Mouse (Mus musculus) kidney, postnatal 25 days (tissue): ENCODE data around the gene Adamtsl2.

ENCODE experiments used
- DNase-seq, 2 experiments: peaks; one replicate each; pipeline ENCODE4 v3.0.0; 2021; ENCODE audit warnings: mixed read lengths in 2 of 2

The Adamtsl2 gene

DNA sequence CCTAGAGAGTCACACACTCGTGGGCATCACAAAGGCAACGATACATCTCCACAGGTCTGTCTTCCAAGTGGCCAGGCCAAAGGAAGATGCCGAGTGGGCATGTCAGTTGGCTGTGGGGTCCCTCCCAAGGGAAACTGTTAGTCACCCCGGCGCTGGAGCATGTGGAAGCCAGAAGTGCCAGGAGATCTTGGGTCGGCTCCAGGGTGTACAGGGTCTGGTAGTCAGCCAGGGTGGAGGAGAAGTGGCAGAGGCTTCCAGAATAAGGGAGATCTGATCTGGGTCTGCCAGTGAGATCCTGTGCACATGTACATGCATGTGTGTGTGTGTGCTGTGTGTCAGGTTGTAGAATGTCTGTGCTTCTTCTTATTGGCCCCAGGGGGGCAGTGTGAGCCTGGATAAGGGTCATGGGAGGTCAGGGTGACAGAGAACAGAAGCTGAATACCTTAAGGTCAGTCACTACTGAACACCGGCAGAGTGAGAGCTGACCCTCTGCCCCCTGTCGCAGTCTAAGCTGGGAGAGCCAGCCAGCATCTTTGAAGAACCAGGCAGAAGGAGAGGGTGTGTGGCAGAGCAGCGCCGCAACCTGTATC is 1.4 kb upstream of the Adamtsl2 start:
- peak in 1 of 2 experiments; percentile 46 for DNase-seq

- peak in 1 of 2 experiments; percentile 34 for DNase-seq
Measured at GRCm38 (mm10) chr2:27078312-27078711, 867 bp upstream of the Adamtsl2 start.

GRCm38 (mm10) chr2:27079649-27080048 is 470 bp downstream of the Adamtsl2 start:
- peak; percentile 77 to 82 for DNase-seq

DNA sequence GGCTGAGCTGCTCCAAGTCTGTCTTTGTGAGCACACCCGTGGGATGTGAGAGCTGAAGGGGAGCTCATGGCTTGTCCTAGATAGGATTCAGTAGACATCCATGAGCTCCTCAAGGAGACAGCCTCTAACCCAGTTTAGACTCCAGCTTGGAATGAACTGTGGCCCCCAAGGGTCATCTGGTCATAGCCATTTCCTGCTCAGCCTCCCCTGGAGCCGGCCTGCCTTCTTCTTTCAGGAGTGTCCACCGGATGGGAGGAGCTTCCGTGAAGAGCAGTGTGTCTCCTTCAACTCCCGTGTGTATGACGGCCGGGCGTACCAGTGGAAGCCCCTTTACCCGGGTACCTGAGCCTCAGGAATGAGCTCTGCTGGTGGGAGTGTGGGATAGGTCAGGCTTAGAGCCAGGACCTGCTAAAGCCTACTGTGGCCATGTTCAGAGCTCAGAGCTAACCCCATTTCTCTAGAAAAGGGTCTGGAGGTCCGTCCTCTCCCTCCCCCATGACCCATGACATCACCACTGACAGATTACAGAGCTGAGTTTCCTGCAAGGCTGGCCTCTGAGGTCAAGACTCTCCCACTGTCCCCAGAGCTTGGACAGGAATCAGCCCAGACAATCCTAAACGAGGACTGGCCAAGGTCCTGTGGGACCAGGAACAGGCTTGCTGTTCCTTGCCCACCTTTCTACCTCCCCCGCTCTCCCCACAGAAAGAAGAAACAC is 4.7 kb downstream of the Adamtsl2 start:
- DNase-seq: peak; percentile 72 to 86

DNA sequence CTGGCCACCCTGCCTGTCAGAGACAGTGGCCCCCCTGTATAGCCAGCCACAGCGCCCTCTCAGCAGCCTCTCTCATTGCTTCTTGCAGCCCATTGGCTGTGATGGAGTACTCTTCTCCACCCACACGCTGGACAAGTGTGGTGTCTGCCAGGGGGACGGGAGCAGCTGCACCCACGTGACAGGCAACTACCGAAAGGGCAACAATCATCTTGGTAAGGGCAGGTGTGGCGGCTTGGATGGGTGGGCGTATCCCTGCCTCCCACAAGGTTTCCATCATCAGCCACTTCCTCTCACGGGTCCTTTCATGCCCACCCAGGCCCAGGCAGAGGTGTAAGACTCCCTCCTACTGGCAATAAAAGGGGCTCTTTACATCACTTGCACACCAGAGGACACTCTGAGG is 5.8 kb downstream of the Adamtsl2 start:
- no peak for DNase-seq

DNA sequence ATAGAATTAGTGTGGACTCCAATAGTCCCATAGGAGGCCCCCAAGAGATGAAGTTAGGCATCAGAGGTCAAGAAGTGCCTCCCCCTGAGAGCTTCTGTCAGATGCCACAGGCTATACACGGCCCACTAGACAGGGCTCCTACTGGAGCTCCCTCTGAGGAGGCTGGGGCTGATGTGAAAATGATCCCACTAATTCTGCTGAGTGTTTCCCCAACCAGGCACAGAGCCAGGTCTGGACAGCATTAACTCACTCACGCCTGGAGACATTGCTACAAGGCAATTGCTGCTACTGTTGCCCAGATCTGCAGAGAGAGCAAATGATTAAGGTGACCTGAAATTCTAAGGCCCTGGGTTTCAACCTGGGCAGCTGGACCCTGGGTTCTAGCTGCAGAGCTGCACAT is 6.6 kb downstream of the Adamtsl2 start:
- DNase-seq: peak in 1 of 2 experiments; percentile 23

GRCm38 (mm10) chr2:27086483-27087010 is 7.4 kb downstream of the Adamtsl2 start:
- no peak for DNase-seq

- DNase-seq: no peak
Measured at GRCm38 (mm10) chr2:27087581-27087980, 8.4 kb downstream of the Adamtsl2 start.

DNA sequence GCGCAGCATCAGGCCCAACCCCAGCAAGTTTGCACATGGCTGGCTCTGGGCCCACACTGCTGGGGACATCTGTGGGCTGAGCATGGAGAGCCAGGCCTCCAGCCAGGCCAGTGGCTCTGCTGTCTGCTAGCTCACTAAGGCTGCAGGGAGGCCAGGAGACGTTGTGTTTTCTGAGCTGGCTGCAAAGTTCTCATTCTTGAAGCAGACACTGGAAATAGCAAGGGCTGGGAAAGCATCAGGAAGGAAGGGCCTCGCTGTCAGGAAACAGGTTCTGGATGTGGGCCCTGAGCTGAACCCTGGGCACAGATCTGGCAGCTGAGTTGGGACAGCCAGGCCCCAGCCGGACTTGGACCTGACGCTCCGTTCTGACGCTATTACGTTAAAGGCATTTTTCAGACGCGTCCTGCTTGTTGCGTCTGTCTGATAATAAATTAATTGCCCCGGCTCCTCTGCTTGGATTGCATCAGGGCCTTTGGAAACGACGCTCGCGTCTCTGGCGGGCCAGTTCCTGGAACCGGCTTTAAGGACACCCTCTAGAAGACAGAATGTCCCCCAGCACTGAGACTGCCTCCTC is 9.0 kb downstream of the Adamtsl2 start:
- DNase-seq: peak; percentile 78 to 91

GRCm38 (mm10) chr2:27088700-27089099 is 9.5 kb downstream of the Adamtsl2 start:
- DNase-seq: no peak

DNA sequence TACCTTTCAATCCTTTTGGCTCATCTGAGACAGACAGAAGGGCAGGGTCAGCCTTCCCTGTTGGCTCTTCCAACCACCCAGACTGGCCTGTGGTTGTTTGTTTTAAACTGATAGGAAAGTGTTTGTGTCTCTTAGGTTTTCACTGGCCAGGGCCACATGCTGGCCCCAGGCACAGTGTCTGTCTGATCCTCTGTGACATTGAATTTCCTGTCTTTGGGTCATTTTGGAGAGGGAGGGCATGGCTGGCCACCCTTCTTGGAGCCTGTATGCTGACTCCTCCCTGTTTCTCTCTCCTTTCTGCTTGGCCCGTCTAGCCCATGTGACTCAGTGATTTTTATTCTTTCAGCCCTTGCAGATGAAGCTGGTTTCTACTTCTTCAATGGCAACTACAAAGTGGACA is 10.1 kb downstream of the Adamtsl2 start:
- DNase-seq: no peak

GRCm38 (mm10) chr2:27095178-27095577 is 16.0 kb downstream of the Adamtsl2 start:
- DNase-seq: no peak

GRCm38 (mm10) chr2:27096341-27096981 is 17.3 kb downstream of the Adamtsl2 start:
- DNase-seq: peak; percentile 26 to 57

GRCm38 (mm10) chr2:27097241-27097656 is 18.1 kb downstream of the Adamtsl2 start:
- DNase-seq: peak in 1 of 2 experiments; percentile 46

DNA sequence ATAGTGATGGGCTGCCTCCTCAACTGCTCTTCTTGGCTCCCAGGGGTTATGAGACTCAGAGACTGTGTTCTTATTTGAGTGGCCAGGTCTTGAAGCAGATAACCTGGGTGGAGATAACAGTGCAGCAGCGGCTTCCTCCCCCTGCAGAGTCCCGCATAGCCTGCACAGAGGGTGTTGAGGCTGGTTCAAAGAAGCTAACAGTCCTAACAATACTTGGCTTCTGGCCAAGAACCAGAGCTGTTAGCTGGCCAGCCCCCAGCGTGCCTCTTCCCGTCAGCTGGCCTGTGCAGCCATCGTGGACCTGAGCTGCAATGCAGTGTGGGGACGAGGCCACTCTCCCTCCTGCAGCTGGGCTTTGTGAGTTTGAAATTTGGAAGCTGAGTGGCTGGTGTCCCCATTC is 18.6 kb downstream of the Adamtsl2 start:
- DNase-seq: peak; percentile 60 to 75

DNA sequence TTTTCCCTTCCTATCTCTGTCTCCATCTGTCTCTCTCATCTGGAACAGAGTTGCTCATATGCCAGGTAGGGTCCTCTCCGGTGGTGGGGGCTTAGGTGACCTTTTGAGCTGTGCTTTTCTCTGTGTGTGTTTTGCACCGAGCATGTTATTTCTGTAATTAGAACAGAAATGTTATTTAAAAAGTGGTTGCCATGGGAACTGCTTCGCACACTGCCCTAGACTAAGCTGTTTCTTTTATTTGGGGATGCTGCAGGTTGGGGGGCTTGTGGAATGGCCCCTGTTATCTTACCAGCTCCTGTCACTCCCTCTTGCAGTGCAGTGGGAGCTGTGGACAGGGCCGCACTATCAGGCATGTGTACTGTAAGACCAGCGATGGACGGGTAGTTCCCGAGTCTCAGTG is 24.4 kb downstream of the Adamtsl2 start:
- no peak for DNase-seq

GRCm38 (mm10) chr2:27106816-27107215 is 27.6 kb downstream of the Adamtsl2 start:
- DNase-seq: no peak

GRCm38 (mm10) chr2:27108144-27108543 is 29.0 kb downstream of the Adamtsl2 start:
- no peak for DNase-seq

- no peak for DNase-seq
Measured at GRCm38 (mm10) chr2:27109052-27109451, 29.9 kb downstream of the Adamtsl2 start.

DNA sequence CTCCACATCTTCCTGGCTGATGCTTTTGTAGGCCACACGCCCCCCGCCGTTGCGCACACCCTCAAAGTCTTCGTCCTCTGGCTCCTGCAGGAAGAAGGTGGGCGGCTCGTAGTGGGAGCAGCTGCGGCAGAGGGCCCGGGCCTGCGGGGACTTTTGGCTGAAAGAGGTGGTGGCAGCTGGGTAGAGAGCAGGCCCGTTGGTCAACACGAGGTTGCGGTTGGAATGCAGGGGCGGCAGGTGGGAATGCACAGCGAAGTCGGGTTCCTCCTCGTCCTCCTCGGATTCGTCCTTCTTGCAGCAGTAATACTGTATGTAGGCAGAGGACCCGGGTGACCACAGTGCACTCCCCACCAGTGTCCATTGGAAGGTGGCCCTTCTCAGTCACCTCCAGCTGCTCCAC is 33.4 kb downstream of the Adamtsl2 start:
- DNase-seq: no peak

GRCm38 (mm10) chr2:27114169-27114568 is 35.0 kb downstream of the Adamtsl2 start:
- DNase-seq: no peak

GRCm38 (mm10) chr2:27118452-27118851 is 39.3 kb downstream of the Adamtsl2 start:
- no peak for DNase-seq

- DNase-seq: no peak
Measured at GRCm38 (mm10) chr2:27119766-27120165, 40.6 kb downstream of the Adamtsl2 start.
